Mouse (Mus musculus) ES-Bruce4 (cell line): ENCODE measurements around the gene Dhrs3.

Source experiments
- CTCF ChIP-seq: IDR thresholded peaks from one replicate; pipeline ENCODE4 v1.8.1; 2011; ENCODE audit warnings: low read depth, low read length
- EP300 ChIP-seq: IDR thresholded peaks from 2 replicates; pipeline ENCODE4 v1.6.1; 2011; ENCODE audit warnings: low read depth, low read length; ENCODE audit not compliant: insufficient read depth
- POLR2A ChIP-seq: IDR thresholded peaks from one replicate; pipeline ENCODE4 v1.8.1; 2011; ENCODE audit warnings: low read length; ENCODE audit not compliant: insufficient read depth

DNA sequence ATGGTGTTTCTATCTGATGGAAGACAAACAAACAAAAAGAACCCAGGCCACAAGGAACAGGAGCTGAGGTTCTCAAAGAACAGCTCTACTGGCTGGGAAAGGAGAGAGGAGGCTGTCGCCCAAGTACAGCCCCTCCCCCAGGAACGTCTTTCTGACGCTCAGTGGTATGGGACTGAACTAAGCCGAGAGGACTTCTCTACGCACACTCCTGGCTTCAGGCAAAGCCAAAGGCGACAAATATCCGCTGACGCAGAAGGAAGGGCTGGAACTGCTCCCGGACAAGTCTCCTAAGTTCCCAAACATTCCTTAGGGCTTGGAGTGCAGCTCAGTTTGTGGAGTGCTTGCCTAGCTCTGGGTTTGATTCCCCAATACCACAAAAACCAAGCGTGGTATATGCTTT is 37.7 kb downstream of the Dhrs3 start:
- TF ChIP-seq EP300 (no peak), CTCF (no peak), POLR2A (no peak)
